Mouse (Mus musculus) thymus, adult 2 months (tissue): ENCODE results near the gene Gm28047.

Experiments used
- CTCF ChIP-seq: fragments of 200-500 bp; IDR thresholded peaks from 2 replicates; pipeline ENCODE4 v1.5.1; 2012; ENCODE audit warnings: mild to moderate bottlenecking, control low read depth, low read length, moderate library complexity, borderline replicate concordance; ENCODE audit not compliant: control insufficient read depth, poor library complexity, insufficient read depth; ENCODE audit errors: extremely low read depth
- POLR2A ChIP-seq: fragments of 200-500 bp; IDR thresholded peaks from 2 replicates; pipeline ENCODE4 v1.6.1; 2012; ENCODE audit warnings: mild to moderate bottlenecking, low read length, control low read depth, moderate library complexity; ENCODE audit not compliant: control insufficient read depth, poor library complexity, insufficient read depth; ENCODE audit errors: extremely low read depth

- TF ChIP-seq CTCF (no peak), POLR2A (no peak)
Measured at GRCm38 (mm10) chr15:102544801-102545200, 80.1 kb downstream of the Gm28047 start.
